Mouse (Mus musculus) kidney, postnatal 36 days (tissue): ENCODE measurements around the gene Zfp683.

Source experiments
- DNase-seq, 2 experiments: peaks; one replicate each; pipeline ENCODE4 v3.0.0; 2021 to 2022; ENCODE audit warnings: mixed read lengths in 2 of 2

Zfp683 gene

DNA sequence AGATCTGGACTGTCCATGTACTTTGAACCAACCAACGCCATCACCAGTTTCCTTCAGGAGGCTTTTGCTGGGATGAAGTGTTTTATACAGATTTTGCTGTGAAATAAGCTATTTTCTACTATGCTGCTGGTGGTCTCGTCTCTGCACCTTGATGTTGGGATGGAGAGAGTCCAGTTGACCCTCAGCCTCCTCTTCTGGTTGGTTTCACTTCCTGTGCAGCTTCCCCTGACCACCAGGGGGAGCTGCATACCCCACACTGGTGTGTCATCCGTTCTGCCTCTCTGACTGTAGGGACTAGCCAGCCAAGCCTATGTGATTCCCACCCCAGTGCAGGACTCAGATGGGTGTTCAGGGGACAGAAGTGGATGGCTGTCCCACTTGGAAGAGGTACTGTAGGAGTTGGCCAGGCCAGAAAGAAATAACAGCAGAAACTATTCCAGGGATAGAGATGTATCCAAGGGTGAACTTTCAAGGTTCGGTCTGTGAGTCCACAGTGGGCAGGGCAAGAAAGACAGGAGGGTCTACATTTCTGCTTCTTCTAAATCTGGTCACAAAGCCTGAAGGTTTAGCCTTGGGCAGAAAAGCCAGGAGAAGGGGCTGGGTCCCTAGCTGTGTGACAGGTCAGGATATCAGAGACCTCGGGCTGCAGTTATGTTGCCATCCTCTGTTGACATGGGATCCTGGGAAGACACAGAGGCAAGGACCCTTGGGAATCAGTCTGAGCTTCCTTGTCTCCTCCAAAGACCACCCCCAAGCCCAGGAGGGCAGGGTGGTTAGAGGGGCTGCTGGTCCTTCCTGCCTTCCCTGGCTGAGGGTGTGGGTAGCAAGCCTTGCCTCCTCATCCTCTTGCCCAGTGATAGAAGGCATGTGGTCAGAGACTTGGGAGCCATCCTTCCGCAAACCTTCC is 39.0 kb downstream of the Zfp683 start:
- peak; percentile 50 to 82 for DNase-seq

DNA sequence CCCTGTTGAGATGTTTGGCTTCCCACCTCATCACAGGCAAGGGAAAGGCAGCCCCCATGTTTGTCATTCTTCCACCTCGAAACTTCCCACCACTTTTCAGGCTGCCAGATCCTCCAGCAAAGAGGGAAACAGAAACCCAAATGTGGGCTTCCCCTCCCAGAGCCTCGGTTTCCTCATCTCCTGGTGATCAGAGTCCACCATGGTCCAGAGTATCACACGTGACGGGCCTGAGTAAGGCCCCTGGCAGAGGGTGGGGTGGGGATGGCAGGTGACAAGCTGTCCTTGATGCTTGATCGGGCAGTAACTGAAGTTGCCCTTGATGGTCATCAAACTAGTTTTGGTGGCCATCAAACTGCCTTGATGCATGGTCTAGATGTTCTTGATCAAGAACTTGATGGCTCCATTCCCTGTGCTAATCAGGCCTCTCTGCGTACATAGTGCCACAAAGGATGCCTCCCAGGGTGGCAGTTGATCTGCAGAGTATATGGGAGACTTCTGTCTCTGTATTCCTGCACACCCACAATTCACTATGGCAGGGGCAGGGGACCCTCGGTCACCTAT is 40.4 kb downstream of the Zfp683 start:
- DNase-seq, result no peak

- DNase-seq, result peak in 1 of 2 experiments; percentile 17
Observed at GRCm38 (mm10) chr4:134094923-134095547, 41.4 kb downstream of the Zfp683 start, which contains the start of gene Cd52. TSS of gene Cd52 (minus strand) at chr4:134095082.

DNA sequence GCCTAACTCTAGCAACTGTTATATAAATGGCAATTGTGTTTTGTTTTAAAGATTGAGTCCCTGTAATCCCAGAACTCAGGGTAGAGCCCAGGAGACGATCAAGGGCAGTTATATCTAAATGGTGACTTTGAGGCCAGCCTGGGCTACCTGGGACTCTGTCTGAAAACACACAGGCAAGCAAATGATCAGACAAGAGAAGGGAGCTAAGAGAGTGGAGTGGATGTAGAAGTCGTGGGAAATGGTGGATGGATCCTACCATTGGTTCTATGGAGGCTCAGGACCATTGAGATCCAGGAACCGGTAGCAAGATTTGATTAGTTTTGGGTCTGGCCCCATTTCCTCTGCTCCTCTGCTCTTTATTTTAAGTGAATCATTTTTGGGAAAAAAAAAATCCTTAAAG is 42.5 kb downstream of the Zfp683 start:
- DNase-seq, result no peak

DNA sequence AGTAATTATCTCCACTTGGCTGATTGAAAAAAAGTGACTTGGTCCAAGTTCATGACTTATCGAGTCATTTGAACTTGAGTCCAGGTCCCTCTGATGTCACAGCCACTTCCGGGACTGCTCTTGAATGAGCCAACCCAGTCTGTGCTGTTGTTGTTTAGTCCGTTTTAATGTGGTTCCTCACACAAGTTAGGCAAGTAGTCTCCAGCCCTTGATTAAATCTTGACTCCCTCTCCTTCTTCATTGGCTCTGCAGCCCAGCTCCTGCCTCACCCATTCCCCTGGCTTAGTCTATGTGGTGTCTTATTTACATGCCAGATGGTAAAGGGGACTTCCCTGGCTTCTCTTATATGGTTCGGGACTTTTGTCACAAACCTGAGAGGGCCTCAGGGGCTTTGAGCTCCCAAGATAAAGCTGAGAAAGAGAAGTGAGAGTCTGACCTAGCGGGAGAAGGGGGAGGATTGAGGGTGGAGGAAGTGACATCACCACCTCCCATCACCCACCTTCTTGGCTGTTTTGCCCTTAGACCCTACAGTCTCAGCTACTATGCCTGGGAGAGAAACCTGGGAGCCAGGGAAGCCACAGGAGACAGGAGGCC is 43.5 kb downstream of the Zfp683 start:
- no peak for DNase-seq

- DNase-seq, result peak; percentile 31 to 53
Observed at GRCm38 (mm10) chr4:134098628-134099027, 45.0 kb downstream of the Zfp683 start.

GRCm38 (mm10) chr4:134100245-134100644 is 46.6 kb downstream of the Zfp683 start:
- DNase-seq, result no peak

DNA sequence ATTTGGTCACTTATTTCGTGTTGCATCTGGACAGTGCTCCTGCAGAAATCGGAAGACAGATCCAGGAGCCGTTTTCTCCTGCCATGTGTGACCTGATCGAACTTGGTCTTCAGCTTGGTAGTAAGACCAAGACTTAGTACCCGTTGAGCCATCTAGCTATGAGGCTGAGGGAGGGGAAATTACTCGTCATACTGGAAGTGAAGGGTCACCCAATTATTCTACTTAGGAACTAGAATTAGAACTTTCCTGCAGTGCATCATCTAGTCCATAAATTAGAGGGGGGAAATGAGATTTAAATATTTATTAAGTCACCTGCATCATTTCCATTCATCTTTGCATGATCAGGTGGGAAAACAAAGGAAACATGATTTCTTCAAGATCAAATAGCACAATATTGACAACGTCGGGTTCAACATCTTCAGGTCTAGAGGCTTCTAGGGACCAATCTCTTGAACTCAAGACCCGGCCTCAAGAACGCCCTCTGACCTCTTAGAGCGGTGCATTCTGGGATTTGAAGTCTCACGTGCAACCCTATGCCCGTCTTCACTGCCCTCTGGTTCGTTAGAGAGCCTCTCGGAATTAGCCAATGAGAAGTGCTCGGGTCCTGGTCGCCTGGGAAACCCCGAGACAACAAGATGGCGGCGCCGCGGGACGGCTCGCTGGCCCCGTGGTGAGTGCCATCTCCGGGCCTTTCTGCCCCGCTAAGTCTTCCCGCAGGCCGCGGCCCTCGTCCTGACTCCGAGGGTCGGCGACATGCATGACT is 48.5 kb downstream of the Zfp683 start, which contains the start of gene Ubxn11:
TSS of gene Ubxn11 (plus strand) at position 592 of the 763 bp plus-strand sequence.
- DNase-seq, result peak; percentile 92 to 93

GRCm38 (mm10) chr4:134102742-134103119 is 49.1 kb downstream of the Zfp683 start:
- DNase-seq, result no peak

DNA sequence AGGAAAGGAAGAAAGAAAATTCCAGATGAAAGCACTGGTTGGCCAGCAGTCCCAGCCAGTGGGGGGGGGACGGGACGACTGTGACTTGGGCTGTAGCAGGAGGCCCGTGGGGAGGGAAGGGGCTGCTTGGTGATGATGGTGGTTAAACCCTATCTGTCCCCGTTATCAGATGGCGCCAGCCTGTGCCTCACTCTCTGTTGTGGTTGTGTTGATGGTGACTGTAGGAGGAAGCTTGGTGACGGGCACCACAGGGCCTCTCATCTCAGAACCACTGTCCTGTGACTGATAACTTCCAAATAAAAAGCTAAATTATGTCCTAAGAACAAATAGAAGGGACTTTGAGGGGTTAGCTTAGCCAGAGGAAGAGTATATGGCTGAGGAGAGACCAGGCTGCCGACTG is 52.5 kb downstream of the Zfp683 start:
- DNase-seq, result no peak

DNA sequence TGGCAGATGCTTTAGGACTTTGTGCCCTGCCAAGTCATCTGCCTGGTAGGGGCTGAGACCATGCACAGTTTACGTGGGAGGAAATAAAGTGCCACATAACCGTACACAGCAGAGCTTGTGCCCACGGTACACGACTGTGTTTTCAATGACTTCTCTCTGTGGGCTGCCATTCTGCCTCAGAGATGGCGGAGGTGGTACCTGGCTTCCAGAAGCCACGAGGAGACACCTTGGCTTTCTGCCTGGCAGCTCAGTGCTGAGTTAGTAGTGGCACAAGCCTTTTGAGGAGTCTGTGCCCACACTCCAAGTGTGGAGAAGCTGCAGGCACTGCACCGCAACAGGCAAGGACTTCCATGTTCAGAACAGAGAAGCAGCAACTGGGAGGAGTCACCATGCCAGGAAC is 54.1 kb downstream of the Zfp683 start:
- DNase-seq, result no peak

DNA sequence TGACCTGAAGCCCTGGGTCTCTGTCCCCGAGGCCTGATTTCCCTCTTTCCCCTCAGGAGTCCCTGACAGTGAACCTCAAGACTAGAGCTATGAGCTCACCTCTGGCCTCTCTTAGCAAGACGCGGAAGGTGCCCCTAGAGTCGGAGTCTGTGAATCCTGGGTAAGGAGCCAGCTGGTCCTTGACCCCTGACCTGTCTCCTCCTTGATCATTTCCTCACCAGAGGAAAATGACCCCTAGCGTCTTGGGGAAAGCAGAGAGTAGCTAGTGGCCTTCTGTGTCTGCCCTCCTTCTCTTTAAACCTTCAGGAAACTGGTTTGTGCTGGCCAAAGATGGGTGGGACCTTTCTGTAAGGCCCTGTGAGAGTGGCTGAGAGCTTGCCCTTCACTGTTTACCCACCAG is 54.6 kb downstream of the Zfp683 start:
- DNase-seq, result no peak
